Mouse (Mus musculus) lung, adult 18-20 months (tissue): ENCODE results near the gene Olfr855.

Experiments
- DNase-seq, 2 experiments: peaks; one replicate each; pipeline ENCODE4 v3.0.0; 2022; ENCODE audit warnings: mixed read lengths in 2 of 2

The Olfr855 gene

DNA sequence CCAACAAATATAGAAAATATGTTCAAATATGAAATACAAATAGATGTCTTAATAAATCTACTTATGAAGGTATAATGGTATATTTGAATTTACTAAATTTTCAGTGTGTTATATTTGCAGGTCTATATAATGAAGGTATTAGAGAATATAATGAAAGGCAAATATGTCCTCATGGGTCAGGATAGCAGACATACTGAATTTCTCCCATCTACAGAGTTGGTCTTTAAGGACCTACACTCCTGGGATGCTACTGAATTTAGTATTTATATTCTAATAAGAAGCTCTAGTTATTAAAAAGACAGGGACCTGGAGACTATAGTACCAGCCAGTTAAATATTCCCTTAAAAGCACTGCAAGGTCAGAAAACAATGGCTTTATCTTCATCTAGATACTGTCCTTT lies at the start of gene Olfr855:
Gene Olfr855, plus strand, starts transcription at position 301 of the 400 bp plus-strand sequence.
- DNase-seq = no peak

DNA sequence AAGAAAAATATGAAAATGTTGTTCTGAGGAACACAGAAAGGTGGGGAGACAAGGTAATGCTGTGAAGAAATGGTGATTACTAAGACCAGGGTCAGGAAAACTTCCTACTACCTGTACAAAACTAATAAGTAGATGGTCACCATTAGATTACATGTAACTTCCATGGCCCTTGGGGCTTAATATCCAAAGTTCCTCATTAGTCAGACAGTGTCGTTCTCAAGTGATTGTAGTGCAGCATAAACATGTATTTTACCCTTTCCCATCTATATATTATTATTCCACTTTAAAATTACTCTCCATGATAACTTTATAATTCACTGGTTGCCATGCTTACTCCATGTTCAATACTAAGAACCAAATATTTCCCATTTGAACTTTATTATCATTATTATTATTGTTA lies 41.4 kb upstream of the Olfr855 start, which contains the start of gene Olfr853:
Gene Olfr853, minus strand, starts transcription at position 101 of the 400 bp plus-strand sequence.
- DNase-seq = no peak

DNA sequence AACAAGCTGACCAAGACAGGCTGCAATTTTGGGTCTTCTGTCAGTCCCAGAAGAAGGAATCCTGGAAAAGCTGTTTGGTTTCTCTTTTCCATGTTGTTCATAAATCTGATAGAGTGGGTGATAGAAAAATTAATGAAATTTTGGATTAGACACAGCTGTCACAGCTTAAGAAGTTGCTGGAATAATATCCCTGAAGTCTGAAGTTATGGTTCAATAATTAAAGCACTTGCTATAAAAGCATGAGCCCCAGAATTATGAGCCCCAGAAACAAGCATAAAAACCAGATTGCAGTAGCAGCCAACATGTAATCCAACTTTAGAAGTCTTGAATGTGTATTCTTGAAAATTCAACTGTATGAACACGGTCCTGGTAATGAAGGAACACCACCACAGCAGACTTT lies 15.1 kb upstream of the Olfr855 start, which contains the start of gene Olfr854:
Gene Olfr854, minus strand, starts transcription at position 101 of the 400 bp plus-strand sequence.
- no peak for DNase-seq

DNA sequence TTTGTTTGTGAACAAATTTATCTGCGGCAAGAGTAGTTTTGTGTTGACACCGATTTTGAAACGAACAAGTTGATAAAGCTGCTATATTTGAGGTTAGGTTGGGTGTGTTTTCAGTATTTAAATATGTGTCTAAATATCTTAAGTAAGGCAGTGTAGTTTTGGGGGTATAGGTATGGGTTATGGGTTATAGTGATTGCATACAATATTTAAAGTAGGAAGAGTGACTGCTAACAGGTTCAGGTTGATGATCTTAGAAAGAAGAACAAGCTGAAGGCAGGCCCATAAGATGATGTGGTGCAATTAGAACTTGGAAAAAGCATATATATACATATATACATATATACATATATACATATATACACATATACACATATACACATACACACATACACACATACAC lies 38.9 kb downstream of the Olfr855 start:
- DNase-seq = no peak

DNA sequence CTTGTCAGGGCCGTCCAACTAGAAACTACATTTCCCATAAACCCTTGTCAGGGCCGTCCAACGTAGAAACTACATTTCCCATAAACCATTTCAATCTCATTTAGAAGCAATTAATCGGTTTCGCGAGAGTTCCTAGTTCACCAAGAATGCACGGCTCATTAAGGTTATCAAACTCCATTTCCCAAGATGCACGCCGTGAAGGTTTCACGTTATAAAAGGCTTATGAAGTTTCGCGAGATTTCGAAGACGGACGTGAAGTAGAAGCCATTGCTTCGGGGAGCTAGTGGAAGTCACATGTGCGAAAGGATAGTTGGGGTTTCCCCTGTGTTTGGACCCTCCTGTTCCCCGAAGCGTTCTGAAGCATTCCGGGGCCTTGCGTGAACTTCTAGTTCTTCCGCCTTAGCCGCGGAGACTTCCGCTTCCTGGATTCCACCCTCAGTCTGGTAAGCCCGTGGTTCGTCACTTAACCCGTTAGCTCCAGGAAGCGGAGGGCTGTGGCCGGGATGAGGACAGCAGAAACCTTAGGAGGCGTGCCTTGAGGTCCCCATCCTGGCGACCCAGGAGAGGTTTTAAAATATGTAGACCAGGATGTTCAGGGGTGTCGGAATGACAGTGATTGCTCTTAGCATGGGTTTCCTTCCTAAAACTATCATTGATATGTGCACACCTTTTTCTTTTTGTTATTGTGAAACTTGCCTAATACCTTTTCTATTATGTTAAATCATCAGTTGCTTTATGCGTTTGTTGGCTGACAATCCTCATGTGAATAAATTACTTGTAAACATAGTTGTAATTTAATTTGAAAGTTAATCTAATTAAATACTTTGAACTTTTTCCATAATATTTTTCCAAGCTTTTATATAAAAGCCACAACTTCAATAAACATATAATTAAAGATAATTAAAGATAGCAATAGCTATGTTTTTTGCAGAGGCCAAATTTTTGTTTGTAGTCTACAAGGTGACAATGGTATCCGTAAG lies 39.7 kb downstream of the Olfr855 start, which contains the start of gene Zfp317:
Gene Zfp317, plus strand, starts transcription at position 260 of the 980 bp plus-strand sequence.
- peak; percentile 94 to 97 for DNase-seq

- no peak for DNase-seq
Observed at GRCm38 (mm10) chr9:19629574-19629973, 47.2 kb downstream of the Olfr855 start.
